Mouse (Mus musculus): ENCODE results near the gene Vegfc.

The Vegfc gene

DNA sequence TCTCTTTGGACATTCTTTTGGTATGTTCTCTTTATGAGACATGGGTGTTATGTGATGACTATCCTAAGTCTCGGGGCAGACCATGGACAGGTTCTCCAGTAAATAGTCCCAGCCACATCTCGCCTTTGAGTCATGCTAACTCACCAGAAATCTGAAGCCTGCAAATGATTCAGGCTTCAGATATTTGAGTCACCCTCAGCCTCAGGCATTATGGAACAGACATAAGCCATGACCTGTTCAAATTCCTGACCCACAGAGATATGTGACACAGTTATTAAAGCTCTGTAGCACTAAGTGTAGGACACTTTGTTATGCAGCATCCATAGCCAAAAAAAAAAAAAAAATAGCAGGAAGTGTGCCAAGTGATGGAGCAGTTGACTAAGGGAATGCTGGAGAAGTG is 138.8 kb downstream of the Vegfc start:
- no peak for DNase-seq

DNA sequence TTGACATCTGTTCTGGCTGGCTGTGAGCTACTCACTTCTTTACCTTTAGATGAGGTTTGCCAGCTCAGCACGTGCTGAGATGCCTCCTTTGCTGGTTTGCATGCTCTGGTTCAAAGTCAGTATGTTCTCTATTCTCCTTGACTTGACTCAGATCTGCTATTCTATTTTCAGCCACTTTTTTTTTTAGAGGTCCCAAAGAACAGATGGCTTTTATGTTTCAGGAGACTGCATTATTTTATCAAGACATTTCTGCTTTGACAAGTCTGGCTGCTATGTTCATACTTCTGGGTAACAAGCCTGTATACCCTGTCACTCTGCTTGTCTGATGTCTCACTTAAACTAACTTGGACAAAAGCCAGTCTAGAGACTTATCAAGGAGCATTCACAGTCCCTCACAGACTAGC is 151.4 kb downstream of the Vegfc start:
- DNase-seq: peak in 1 of 2 experiments; percentile 3

DNA sequence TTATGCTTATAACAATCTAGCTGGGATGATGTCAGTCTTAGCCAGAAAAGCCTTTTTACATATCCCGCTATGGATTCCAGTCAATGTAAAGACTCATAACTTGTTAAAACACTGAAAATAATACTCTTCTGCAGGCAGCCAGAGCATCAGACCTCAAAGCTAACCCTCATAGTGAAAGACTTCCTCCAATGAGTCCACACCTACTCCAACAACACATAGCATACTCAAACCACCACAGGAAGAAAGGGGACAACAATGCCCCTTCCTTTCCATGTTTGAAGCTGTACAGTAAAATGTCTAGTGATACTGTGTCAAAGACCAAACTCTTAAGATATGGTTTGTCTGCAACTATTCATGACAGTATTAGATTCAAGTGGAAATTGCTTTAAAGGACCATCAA is 153.2 kb downstream of the Vegfc start:
- no peak for DNase-seq

- no peak for DNase-seq
Measured at GRCm38 (mm10) chr8:54233316-54233715, 155.9 kb downstream of the Vegfc start.

All from cerebellum, postnatal 36 days (tissue).